Mouse (Mus musculus) liver, embryonic 18 days (tissue): Measurements from ENCODE around the gene Slc34a1. TPM values are rescaled to one million over a fixed set of nuclear protein-coding genes. Genes with fewer than 3 reads are reported as not detected.

Experiments used
- polyA plus RNA-seq: library from polyadenylated mRNA; depleted of rRNA; stranded (reverse); fragments of >200 nt; gene quantifications from 2 replicates; pipeline ENCODE4 v1.2.3, GENCODE M21; 2012; rRNA removed

Slc34a1 gene
- not detected in 2 replicates for polyA plus RNA-seq

GRCm38 (mm10) chr13:55398088-55398487 lies at the start of gene Slc34a1:
Slc34a1 (plus strand) TSS chr13:55398187.

GRCm38 (mm10) chr13:55362453-55363060 lies 35.4 kb upstream of the Slc34a1 start, which contains the start of gene Lman2:
Lman2 (minus strand) TSS chr13:55362783.

GRCm38 (mm10) chr13:55369531-55370114 lies 28.4 kb upstream of the Slc34a1 start, which contains the start of gene Rgs14:
Rgs14 (plus strand) TSS chr13:55369732.

GRCm38 (mm10) chr13:55414743-55415380 lies 16.9 kb downstream of the Slc34a1 start, which contains the start of gene Pfn3:
Pfn3 (minus strand) TSS chr13:55415232.

DNA sequence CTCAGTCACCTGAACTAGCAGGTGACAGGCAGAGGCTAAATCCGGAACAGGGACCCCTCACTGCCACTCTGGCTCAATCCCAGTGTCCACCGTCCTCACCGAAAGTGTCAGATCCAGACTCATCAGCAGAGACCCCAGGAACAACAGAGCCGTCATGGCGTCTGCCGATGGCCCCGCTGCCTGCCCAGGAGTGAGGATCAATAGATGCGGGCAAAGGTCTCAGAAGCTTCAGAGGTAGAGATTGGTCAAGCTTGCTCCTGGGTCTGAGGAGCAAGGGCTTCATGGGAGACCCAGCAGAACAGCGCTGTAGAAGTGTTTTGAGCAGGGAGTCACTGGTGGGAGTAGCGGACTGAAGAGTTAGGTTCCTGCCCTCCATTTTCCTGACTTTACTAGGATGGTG lies 28.6 kb downstream of the Slc34a1 start, which contains the start of gene F12:
TSS of gene F12 (minus strand) at position 181 of the 400 bp plus-strand sequence.

GRCm38 (mm10) chr13:55444937-55445315 lies 46.9 kb downstream of the Slc34a1 start, which contains the start of gene Grk6:
Grk6 (plus strand) TSS chr13:55445072.

GRCm38 (mm10) chr13:55464027-55464884 lies 66.3 kb downstream of the Slc34a1 start, which contains the start of gene Prr7:
Prr7 (plus strand) TSS chr13:55464267.

Other genes with a start within 250 kb of the Slc34a1 start
- 4.9 and 5.9 TPM in 2 replicates for gene Fgfr4, start 245.5 kb upstream of the Slc34a1 start, polyA plus RNA-seq
- gene Nsd1, start 188.4 kb upstream of the Slc34a1 start, polyA plus RNA-seq: 7.6 and 8.3 TPM in 2 replicates
- 147 and 149 TPM in 2 replicates for gene Prelid1, start 77.7 kb upstream of the Slc34a1 start, polyA plus RNA-seq
- gene Rab24, start 76.2 kb upstream of the Slc34a1 start, polyA plus RNA-seq: 53.1 and 64.8 TPM in 2 replicates
- gene Mxd3, start 68.4 kb upstream of the Slc34a1 start, polyA plus RNA-seq: 14.6 and 15.5 TPM in 2 replicates
- 49.8 and 52.0 TPM in 2 replicates for gene Lman2, start 35.4 kb upstream of the Slc34a1 start, polyA plus RNA-seq
- gene Rgs14, start 28.5 kb upstream of the Slc34a1 start, polyA plus RNA-seq: 4.3 and 5.2 TPM in 2 replicates
- not detected in 2 replicates for gene Pfn3, start 17.0 kb downstream of the Slc34a1 start, polyA plus RNA-seq
- gene F12, start 28.6 kb downstream of the Slc34a1 start, polyA plus RNA-seq: 238 and 242 TPM in 2 replicates
- gene Grk6, start 46.9 kb downstream of the Slc34a1 start, polyA plus RNA-seq: 20.6 and 24.2 TPM in 2 replicates
- 0.58 and 0.66 TPM in 2 replicates for gene Prr7, start 66.1 kb downstream of the Slc34a1 start, polyA plus RNA-seq
- 5.2 and 5.5 TPM in 2 replicates for gene Dbn1, start 89.9 kb downstream of the Slc34a1 start, polyA plus RNA-seq
- gene Pdlim7, start 115.5 kb downstream of the Slc34a1 start, polyA plus RNA-seq: 13.9 and 14.6 TPM in 2 replicates
- gene Dok3, start 131.1 kb downstream of the Slc34a1 start, polyA plus RNA-seq: 18.5 and 21.4 TPM in 2 replicates
- gene Ddx41, start 138.5 kb downstream of the Slc34a1 start, polyA plus RNA-seq: 25.8 and 26.8 TPM in 2 replicates
- 22.0 and 27.4 TPM in 2 replicates for gene Fam193b, start 172.9 kb downstream of the Slc34a1 start, polyA plus RNA-seq
- 68.7 and 69.9 TPM in 2 replicates for gene Tmed9, start 175.5 kb downstream of the Slc34a1 start, polyA plus RNA-seq
- 8.1 and 8.5 TPM in 2 replicates for gene B4galt7, start 201.7 kb downstream of the Slc34a1 start, polyA plus RNA-seq
- gene Caml, start 224.8 kb downstream of the Slc34a1 start, polyA plus RNA-seq: 13.9 and 15.5 TPM in 2 replicates
- gene Ddx46, start 236.8 kb downstream of the Slc34a1 start, polyA plus RNA-seq: 12.5 and 13.6 TPM in 2 replicates